Mouse (Mus musculus) hindbrain, embryonic 10.5 days (tissue): ENCODE data around the gene Spdl1. TPM values are rescaled to one million over a fixed set of nuclear protein-coding genes. Genes with fewer than 3 reads are reported as not detected.

ENCODE experiments used
- DNase-seq: peaks from one replicate; pipeline ENCODE4 v3.0.0-alpha.2; 2017; ENCODE audit warnings: low spot score
- H3K27ac ChIP-seq: fragments of 300-500 bp; sonication (generic); 2 replicates; pipeline ENCODE4 v1.5.1; 2016; ENCODE audit warnings: mild to moderate bottlenecking, moderate library complexity
- H3K27me3 ChIP-seq: fragments of 300-500 bp; sonication (generic); 2 replicates; pipeline ENCODE4 v1.6.1; 2016; ENCODE audit warnings: mild to moderate bottlenecking; ENCODE audit not compliant: poor library complexity, insufficient read depth, severe bottlenecking
- H3K36me3 ChIP-seq: fragments of 300-500 bp; sonication (generic); 2 replicates; pipeline ENCODE4 v1.6.1; 2016; ENCODE audit warnings: mild to moderate bottlenecking, moderate library complexity
- H3K4me1 ChIP-seq: fragments of 300-500 bp; sonication (generic); replicated peaks from 2 replicates; pipeline ENCODE4 v1.6.1; 2016; ENCODE audit warnings: mild to moderate bottlenecking
- H3K4me3 ChIP-seq: fragments of 300-500 bp; sonication (generic); 2 replicates; pipeline ENCODE4 v1.5.1; 2016; ENCODE audit warnings: mild to moderate bottlenecking, moderate library complexity
- H3K9me3 ChIP-seq: fragments of 300-500 bp; sonication (generic); 2 replicates; pipeline ENCODE4 v1.6.1; 2016; ENCODE audit warnings: mild to moderate bottlenecking, moderate library complexity
- WGBS: fragments of 180-500 bp; shearing (Covaris S2); methylation state at CpG from one replicate; pipeline ENCODE4 v1.1.7; 2016; 5-methylcytosine and 5-hydroxymethylcytosine counted together
- polyA plus RNA-seq: library from polyadenylated mRNA; unstranded; fragments of >200 nt; fragmentation: Nextera tagmentation; extraction: Ambion mirVana; gene quantifications from 2 replicates; pipeline ENCODE4 v1.2.1, GENCODE M21; 2016

The Spdl1 gene
- polyA plus RNA-seq, 1 experiment from 2014 or later: 22.5 TPM

DNA sequence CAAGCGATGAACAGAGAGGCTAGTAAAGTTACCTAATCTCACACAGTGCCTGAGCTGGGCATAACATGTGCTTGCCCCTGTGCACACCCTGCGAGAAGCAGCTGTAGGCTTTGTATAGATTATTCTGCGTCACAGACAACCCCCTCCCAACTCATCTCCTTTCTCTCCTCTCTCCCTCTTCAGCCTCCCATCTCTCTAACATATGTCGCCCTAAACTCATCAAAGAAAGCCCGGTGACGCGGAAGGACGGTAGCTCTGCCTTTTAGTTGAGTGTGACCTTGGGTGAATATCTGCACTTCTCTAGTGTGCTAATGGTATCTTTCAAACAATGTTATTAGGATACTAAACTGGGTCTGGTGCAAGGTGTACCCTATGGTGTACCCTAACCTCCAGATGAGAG is 63.5 kb downstream of the Spdl1 start:
- DNase-seq: no peak
- no peaks in the 10 kb centered on the region; the same call in 1 of the 2 replicates for H3K27me3 ChIP-seq
- peaks cover 6% of the 10 kb centered on the region; the same call in 1 of the 2 replicates for H3K9me3 ChIP-seq
- H3K27ac ChIP-seq: no peak overlapping the region
- H3K4me1 ChIP-seq: peaks cover 20% of the 10 kb centered on the region
- H3K4me3 ChIP-seq: no peak overlapping the region
- no peaks in the 10 kb centered on the region for H3K36me3 ChIP-seq
- WGBS: 82% methylated on average over 8 of the region's 8 CpGs

DNA sequence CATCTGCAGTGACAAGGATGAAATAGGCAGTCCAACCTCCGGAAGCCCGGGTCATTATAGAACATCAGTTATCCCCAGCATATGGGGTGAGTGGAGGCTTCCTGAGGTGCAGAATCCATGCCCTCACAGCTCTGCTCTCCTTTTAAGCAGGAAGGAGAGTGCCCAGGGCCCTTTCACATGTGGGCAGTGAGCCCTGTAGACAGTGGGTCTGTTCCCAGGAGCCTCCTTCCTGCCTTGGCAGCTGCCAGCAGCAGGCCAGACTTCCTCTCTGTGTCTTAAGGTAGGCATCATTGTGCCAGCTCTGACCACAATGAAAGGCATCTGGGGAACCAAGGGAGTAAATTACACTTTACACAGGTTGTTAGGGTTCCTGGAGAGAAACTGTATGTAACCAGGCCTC is 64.0 kb downstream of the Spdl1 start:
- H3K27me3 ChIP-seq: no peaks in the 10 kb centered on the region; the same call in 1 of the 2 replicates
- 89% methylated on average over 2 of the region's 2 CpGs for WGBS
- DNase-seq: no peak
- peaks cover 6% of the 10 kb centered on the region; the same call in 1 of the 2 replicates for H3K9me3 ChIP-seq
- 0 out of 2 replicates have a peak overlapping the region, but pooled peaks have one; percentile 1 for H3K27ac ChIP-seq
- no peak overlapping the region for H3K4me3 ChIP-seq
- no peaks in the 10 kb centered on the region for H3K36me3 ChIP-seq
- H3K4me1 ChIP-seq: peaks cover 17% of the 10 kb centered on the region

DNA sequence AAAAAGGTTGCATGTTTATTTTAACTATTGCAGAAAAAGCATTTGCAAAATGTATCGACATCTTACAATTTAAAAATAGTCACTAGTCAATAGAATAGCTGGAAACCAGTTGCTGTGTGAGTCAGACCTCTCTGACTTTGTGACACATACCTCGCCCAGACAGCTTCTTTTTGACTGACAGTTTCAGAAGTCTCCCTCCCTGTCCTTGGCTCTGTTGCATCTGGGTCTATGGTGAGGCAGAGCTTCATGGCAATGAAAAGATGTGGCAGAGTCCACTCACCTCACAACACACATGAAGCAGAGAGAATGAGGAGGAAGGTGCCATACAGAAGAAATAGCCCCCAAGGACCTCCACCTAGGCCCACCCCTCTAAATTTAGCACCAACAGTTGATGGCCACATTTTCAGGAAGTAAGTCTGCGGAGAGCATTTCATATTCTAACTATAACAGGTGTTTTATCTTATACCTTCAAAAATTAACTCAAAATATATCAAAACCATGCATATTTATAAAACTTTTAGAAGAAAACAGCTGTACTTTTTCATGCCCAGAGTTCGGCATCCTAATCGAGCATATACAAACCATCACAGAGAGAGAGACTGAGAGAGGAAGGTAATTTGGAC is 69.6 kb downstream of the Spdl1 start:
- no peaks in the 10 kb centered on the region for H3K4me1 ChIP-seq
- 84% methylated on average over 5 of the region's 5 CpGs for WGBS
- no peaks in the 10 kb centered on the region for H3K27me3 ChIP-seq
- no peak overlapping the region for H3K4me3 ChIP-seq
- no peak for DNase-seq
- H3K36me3 ChIP-seq: no peaks in the 10 kb centered on the region
- H3K9me3 ChIP-seq: peaks cover 6% of the 10 kb centered on the region; the same call in 1 of the 2 replicates
- H3K27ac ChIP-seq: no peak overlapping the region

DNA sequence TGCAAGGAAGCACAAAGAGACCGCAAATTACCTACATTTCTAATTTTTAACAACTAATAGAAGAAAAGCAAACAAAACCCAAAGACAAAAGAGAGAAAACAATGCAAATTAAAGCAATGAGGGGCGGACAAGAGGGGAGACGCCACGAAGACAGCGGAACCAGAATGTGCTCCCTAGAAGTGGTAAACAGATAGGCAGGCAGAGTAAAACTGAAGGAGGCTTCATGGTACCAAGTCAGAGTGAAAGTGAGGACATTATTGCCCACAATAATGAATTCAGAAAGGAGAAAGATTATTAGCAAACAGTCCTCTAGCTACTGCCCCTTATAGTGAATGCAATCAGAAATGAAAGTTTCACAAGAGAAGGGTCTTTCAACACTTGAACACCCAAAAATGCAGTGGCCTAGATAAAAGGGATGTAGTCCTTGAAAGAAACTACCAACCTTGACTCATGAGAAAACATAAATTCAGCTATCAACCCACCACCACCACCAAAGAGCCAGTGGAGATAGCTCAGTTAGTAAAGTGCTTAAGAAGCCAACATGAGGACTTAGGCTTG is 70.8 kb downstream of the Spdl1 start:
- H3K27me3 ChIP-seq: no peaks in the 10 kb centered on the region
- H3K9me3 ChIP-seq: peaks cover 6% of the 10 kb centered on the region; the same call in 1 of the 2 replicates
- 88% methylated on average over 5 of the region's 5 CpGs for WGBS
- no peaks in the 10 kb centered on the region for H3K36me3 ChIP-seq
- no peaks in the 10 kb centered on the region for H3K4me1 ChIP-seq
- H3K4me3 ChIP-seq: no peak overlapping the region
- H3K27ac ChIP-seq: no peak overlapping the region
- no peak for DNase-seq

DNA sequence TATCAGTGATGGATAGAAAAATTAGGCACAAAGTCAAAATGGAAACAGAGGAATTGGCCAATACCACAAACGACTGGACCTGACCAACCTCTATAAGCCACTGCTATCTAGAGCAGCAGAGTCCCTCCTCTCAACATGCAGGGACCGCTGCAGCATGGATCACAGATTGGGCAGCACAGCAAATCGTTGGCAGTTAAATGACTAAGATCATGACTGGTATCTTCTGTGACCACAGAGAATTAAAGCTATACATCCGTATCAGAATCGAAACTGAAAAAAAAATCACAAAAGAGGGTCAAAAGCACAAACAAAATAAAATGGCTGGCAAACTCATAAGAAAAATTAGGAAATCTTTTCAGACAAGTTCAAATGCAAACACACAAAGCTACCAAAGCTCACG is 71.3 kb downstream of the Spdl1 start:
- H3K9me3 ChIP-seq: peaks cover 6% of the 10 kb centered on the region; the same call in 1 of the 2 replicates
- H3K4me1 ChIP-seq: no peaks in the 10 kb centered on the region
- H3K27me3 ChIP-seq: no peaks in the 10 kb centered on the region
- WGBS: 89% methylated on average over 6 of the region's 6 CpGs
- no peak for DNase-seq
- no peak overlapping the region for H3K4me3 ChIP-seq
- no peak overlapping the region for H3K27ac ChIP-seq
- H3K36me3 ChIP-seq: no peaks in the 10 kb centered on the region

DNA sequence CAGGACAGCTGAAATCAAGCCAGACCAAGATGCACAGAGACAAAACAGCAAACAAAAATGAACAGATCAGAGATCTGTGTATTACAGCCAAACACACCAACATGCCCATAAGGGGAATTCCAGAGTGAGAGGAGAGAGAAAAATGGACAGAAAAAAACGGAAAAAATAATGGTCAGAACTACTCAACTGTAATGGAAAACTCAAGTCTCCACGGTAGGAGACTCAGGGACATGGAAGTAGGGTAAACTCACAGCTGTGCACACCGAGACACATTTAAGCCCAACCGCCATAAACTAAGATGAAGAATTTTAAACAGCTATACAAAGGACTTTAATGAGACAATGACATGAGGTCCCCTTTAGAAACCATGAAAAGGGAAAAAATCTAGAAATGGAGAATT is 73.9 kb downstream of the Spdl1 start:
- no peak for DNase-seq
- Histone ChIP-seq H3K9me3 (no peaks in the 10 kb centered on the region), H3K4me3 (no peak overlapping the region), H3K27me3 (no peaks in the 10 kb centered on the region), H3K36me3 (no peaks in the 10 kb centered on the region), H3K4me1 (no peaks in the 10 kb centered on the region), H3K27ac (no peak overlapping the region)
- WGBS: 88% methylated on average over 4 of the region's 4 CpGs

Other genes starting within 250 kb of the Spdl1 start
- gene Dock2, start 49.7 kb downstream of the Spdl1 start, polyA plus RNA-seq: 0.52 and 0.57 TPM in 2 replicates